Mouse (Mus musculus) liver, adult (tissue): ENCODE results near the gene Hs3st4.

Source experiments
- GATA4 ChIP-seq: IDR thresholded peaks from 2 replicates; pipeline ENCODE4 v1.6.1; 2014; ENCODE audit warnings: mild to moderate bottlenecking, low read length; ENCODE audit not compliant: insufficient replicate concordance

The Hs3st4 gene

DNA sequence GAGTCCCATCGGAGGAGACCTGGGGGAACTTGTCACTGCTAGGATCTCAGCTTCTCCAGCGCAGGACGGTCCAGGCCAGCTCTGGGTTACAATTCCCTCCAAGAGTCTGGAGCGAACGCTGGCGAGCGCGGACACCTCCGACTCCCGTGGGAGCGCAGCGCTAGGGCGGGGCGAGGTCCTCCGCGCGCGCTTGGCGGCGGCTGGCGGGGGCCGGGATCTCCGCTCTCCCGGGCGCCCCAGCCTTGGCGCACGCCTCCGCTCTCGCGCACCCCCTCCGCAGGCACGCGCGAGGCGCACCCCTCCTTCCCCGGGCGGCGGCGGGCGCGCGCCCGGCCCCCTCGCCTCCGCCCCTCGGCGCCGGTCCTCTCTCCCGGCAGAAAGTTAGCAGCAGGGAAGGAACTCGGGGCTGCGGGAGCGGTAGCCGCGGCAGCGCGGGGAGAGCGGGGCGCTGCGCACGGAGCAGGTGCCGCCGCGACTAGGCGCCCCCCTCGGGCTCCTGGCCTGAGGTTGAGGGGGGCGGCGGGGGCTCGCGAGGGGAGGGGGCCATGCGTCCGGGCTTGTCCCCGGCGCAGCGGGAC lies at the start of gene Hs3st4:
Hs3st4 (plus strand) TSS at position 409 of the 578 bp plus-strand sequence.
- TF ChIP-seq GATA4 = no peak

DNA sequence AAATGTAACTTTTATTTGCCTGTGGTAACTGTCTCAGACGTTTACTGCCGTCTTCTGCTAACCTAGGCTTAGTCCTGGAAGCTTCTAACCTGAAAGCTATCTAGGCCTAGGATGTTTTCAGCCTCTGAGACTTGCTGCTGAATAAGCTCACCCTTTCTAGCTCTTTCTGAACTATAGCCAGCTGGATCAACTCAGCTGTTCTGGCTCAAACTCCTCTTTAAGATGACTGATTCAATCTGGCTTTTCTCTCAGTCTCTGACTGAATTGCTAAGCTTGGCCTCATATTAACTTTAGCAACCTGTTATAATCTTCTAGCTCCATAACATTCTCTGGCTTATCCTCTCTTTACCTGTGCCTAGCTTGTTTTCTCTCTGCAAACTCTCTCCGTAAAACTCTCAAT lies 35.8 kb upstream of the Hs3st4 start:
- no peak for TF ChIP-seq GATA4

DNA sequence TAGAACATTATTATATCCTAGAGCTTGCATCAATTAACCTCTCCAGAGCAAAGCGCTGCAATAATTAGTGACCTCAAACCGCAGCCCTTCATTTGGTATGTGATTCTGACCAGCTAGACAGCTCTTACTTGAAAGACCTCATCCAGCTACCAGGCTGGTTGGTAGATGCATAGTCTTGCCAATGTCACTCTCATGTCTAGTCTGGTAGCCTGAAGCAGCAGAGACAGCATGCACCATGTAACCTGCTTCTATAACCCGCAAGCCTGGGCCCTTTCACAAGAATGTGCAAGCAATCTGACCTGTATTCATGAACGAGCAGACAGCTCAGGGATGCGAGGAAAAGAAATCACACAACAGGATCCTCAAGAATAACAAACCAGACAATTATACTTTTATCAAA lies 19.6 kb upstream of the Hs3st4 start:
- no peak for TF ChIP-seq GATA4

DNA sequence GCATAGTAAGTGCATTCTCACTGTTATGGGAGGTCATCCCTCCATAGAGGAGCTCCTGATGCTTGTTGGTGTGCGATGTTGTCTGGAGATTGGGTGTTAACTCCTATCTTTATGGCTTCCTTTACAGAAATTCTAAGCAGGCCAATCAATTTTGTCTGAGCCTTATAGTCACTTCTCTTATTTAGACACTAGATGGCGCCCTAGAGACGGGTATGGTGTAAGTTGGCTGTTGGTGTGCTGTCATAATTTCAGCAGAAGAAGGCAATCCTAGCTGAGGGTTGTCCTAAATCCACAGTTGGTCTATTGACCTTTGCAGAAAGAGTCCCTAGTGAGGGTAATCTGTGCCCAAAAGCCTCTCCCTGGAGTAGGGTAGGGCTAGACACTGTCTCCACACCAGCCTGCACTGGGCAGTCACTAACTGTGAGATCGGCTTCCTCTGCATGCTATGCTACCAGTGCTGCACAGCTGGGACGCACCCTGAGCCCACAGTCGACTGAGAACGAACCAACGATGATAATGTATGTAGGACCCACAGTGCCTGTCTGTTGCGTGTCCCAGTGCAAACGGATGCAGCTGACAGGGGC lies 18.0 kb upstream of the Hs3st4 start:
- no peak for TF ChIP-seq GATA4

DNA sequence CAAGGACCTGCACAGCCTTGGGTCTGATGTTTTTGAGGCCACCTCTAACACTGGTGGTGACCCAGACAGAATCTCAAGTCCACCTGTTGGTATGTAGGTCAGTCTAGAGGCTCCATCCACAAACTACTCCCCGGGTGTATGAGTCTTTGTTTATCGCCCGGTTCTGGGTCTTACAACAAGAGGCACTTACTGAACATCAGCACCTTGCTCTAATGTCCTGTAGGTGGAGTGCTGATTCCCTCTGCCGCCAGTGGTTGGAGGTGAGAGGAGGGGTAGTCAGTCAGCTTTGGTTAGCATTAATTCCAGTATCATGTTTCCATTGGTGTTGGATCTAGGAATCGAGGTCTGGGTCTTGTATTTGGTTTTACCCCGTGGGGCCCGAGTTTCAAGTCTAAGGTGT lies 17.2 kb upstream of the Hs3st4 start:
- TF ChIP-seq GATA4 = no peak

DNA sequence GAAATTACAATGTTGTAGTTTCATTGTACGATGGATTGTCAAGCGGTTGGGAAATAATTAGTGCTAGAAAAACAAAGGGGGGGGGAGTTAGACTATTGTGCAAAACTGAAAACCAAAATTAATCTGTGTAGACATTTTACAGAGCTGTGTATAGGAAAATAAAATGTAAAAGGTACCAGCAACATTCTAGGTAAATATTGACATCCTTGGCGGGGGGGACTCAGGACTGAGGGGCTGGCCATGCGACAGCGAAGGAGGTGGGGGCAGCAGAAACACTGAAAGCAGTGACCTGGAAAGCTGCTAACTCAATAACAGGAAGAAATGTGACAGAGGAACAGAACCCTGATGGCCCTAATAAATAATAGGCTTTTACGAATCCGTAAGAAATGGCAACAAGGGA lies 7.2 kb upstream of the Hs3st4 start:
- no peak for TF ChIP-seq GATA4

DNA sequence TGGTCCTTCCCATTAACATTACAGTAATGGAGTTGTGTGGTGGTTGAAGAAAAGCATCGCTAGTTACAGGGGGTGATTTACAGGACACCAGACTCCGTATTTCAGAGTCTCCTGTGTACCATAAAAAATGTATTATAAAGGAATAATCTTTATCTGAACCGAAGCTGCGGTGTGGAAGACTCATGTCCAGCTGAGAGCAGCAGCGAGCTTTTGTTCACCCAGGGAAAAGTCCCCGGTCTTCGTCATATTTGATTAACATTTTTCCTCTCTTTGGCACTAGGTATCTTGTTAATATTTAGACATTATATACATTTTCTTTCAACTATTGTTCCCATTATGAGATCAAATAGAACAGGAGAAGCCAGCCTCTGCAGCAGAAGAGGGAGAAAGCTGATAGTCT lies 1.2 kb upstream of the Hs3st4 start:
- TF ChIP-seq GATA4 = no peak

DNA sequence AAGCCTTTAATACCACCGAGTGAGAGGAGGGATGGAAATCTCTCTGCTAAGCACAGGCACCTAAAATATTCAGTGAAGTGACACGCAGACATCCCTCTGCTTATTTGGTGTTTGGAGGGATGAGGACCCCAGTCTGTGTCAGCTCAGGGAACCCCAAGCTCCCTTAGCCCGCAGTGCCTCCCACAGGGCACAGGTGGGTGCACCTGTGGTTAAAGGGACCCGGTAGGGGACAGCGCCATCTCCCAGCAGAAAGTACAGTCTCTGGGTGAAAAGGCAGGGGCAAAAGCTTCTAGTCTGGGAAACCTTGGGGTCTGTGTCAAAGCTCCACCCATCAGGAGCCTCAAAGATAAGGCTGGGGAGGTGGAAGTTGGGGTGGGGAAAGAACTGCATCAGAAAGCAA lies 659 bp upstream of the Hs3st4 start:
- TF ChIP-seq GATA4 = no peak

DNA sequence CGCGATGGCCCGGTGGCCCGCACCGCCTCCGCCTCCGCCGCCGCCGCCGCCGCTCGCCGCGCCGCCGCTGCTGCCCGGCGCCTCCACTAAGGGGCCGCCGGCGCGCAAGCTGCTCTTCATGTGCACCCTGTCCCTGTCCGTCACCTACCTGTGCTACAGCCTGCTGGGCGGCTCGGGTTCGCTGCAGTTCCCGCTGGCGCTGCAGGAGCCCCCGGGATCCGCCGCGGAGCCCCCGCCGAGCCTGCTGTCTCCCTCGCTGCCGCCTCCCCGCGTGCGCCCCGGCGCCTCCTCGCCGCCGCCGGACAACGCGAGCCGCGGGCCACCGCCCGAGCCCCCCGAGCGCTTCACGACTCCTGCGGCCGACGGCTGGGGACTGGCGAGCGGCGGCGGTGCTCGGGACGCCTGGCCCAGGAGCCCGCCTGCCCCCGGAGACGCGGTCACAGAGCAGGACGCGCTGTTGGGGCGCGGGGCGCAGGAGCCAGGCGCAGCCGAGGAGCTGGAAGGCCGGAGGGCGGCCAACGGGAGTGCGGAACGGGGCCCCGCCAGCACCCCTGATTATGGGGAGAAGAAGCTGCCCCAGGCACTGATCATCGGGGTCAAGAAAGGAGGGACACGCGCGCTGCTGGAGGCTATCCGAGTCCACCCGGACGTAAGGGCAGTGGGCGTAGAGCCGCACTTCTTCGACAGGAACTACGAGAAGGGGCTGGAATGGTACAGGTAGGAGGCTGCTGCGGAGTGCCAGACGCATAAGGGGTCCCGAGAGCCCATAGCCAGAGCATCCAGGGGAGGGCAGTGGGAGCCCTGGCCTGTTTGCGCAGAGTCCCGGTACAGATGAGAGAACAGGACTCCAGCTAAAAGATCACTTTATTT lies 743 bp downstream of the Hs3st4 start:
- TF ChIP-seq GATA4 = no peak

DNA sequence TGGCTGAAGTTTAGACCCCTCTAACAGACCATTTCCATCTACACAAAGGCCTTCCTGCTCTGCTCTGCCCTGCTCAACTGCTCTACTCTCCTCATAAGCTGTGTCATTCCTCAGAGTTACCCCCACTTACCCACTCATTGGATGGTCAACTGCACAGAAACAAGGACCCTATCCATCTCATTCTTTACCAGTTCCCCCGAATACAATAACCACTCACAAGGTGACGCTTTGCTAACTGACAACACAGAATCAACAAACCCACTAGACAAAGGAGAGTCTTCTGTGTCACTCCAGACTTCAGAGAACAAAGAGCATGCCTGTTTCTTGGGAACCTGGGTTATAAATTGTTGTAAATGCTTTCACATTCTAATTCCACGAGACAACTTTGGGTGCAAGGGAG lies 9.5 kb downstream of the Hs3st4 start:
- no peak for TF ChIP-seq GATA4

DNA sequence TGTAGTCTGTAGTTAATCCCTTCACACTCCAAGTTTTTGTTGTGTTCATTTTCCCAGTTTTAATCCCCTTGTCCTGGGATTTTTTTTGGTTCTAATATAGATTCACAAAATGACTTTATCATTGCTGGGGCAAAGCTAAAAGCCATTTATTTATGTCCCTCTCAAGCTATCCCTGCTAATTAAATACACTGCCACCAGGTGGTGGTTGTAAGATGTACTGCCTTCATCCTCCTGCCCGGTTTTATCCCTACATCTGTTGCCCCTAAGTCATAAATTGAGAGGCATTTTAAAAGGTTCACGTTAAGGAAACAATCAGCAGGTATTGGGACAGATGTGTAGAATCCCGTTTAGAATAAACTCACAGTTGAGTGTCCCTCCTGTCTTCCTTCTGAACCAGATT lies 14.6 kb downstream of the Hs3st4 start:
- TF ChIP-seq GATA4 = no peak

DNA sequence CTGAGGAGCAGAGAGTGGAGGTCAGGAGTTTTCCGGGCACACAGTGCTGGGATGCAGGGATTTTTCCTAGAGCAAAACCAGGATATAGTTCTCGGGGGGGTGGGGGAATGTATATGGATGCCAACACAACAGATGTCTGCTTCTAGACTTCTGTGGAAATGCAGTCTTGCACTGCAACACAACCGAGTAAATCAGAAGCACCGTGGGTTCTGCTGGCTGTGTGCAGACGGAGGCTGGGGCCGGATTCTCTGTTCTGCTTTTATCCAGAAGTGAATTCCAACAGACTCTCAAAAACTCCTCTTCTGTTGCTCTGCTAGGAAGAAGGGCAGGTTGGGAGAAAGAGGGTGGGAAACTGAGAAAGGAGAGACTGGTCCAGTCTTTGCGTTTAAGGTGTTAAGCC lies 15.9 kb downstream of the Hs3st4 start:
- TF ChIP-seq GATA4 = no peak

DNA sequence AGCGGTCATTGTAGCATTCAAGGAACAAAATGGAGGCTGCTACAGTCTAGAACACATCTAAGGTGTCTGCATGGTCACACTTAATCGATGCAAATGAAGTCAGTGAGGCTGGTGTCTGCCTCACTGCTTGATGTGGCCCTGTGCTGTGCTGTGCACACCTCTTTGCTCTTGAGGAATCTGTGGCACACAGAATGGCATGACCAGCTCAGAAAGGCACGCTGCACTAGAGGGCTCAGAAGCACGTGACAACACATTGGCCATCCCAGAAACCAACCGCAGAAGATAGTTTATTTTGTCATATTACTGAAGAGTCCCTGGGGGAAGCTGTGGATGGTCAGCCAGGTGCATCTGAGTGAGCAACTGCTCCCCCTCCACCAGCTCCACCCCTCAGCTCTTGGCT lies 44.2 kb downstream of the Hs3st4 start:
- TF ChIP-seq GATA4 = no peak

DNA sequence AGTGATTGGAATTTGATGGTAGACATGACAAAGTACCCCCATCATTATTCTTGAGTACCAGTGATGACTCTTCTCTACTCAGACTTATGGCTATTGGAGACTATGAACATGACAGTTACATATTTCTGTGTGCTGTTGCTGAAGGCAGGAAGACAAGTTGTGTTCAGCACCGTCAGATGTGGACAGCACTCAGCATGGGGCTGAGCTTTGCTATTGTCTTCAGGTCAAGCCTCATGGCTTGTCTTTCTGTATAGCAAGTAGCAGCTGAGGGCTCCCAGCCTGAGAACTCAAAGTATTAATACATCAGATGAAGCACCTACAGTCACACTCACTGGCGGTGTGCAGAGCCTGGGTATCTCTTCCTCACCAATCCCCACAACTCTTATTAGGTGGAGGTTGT lies 49.6 kb downstream of the Hs3st4 start:
- TF ChIP-seq GATA4 = no peak

DNA sequence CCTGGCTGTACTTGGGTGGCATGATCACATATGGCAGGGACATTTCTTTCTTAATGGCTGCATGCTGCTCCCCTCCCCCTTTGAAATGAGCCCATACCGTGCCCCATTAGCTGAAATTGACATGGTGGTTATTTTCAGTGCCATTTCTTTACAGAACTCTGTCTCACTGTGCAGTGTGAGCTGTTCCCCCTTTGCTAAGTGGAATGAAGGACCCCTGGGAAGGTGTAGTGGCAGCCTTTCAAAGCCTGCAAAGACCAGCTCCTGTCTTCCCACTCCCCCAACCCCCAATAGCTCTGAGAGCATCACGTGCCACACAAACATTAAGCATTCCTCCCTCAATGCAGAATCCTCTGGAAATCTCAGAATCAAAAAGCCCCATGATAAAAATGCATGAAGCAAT lies 50.7 kb downstream of the Hs3st4 start:
- TF ChIP-seq GATA4 = no peak

DNA sequence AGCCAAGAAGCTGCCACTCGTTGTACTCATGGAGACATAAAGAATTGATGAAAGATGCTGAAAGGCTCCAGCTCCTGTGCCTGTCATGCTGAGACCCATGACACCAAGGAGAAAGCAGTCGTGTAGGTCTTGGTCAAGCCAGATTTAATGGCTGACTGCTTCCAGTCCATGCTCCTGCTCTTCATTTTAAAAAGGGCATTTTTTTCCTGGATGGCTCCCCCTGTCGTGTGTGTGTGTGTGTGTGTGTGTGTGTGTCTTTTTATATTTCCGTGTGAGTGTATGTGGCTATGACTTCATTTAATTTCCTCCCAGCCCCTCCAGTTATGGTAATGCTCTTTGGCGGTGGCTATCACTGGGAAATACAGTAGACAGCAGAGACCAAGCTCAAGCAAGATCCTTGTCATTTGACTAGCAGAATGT lies 54.6 kb downstream of the Hs3st4 start:
- TF ChIP-seq GATA4 = no peak
